Mouse (Mus musculus) adrenal gland, postnatal 36 days (tissue): ENCODE measurements at regions not wholly inside any gene's neighbourhood (a gene's known extent, or its start where the extent isn't known, plus 50 kb on each side); places are given as distances from the start of the nearest gene placed in this dataset.

ENCODE experiments used
- DNase-seq, 2 experiments: peaks; one replicate each; pipeline ENCODE4 v3.0.0; 2021; ENCODE audit warnings: mixed read lengths in 1 of 2

DNA sequence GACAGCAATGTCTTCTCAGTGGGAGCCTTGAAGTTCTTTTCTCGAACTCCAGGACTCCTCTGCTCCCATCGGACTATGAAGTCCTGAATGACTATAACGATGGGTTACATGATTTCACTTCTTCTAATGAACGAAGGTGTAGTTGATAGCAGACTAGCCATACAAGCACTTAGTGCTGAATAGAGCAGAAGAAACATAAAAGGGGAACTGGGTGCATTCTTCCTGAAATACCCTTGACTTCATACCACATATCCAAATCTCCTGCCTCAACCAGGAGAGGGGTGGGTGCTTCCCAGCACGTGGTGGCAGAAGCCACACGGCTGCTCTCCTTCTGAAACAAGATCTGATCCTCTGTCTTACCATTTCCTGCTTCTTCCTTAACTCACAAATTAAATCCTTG is 407.4 kb downstream of the Atp23 start:
- no peak for DNase-seq

DNA sequence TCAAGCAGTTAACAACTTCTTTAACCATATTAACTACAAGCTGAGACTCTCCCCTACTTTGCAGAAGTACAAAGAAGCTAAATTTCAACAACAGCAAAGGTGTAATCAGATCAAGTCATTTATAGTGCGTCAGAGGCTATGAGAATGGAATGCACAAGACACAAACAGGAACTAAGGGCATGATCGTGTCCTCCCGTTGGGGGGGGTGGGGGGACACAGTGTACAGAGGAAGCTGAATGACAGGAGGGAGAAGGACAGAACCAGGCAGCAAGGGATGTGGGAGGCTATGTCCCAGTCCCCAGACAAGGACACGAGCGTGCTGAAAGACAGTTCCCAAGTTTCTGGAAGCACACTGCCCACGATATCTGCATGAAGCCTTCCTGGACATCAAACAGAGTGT is 408.9 kb downstream of the Atp23 start:
- DNase-seq, result no peak

DNA sequence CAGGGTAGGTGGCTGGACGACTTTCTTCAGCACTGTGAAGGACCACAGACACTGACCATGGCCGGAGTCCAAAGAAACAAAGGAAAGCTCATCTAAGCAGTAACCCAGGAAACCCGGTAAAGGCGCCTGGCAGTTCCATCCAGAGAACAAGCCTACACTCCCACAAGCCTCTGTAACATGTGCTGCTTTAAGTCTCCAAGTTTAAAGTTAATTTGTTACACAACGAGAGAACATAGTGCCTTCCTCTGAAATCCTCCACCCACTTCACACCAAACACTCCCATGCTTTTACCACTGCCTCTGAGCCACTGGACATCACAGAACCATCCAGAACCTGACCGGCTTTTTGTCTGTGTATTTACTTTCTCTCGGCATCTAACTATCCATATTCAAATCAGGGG is 416.0 kb downstream of the Atp23 start:
- DNase-seq, result no peak

DNA sequence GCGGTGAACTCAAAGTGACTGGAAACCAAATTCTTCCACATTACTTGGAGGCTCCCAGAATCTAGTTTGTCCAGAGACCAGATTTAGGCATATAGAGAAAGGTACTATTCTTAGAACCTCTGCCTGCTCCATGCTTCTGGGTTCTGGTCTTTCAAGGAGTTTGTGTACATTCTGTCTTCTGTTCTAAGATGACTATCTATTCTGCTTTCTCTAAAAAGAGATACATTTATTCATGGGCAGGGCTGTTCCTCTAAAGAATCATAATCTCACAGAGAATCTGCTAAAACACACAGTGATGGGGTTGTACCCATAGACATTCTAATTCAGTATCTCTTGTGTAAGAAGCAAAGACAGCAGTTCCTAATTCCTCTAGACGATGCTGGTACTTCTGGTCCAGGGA is 417.7 kb downstream of the Atp23 start:
- DNase-seq, result no peak

DNA sequence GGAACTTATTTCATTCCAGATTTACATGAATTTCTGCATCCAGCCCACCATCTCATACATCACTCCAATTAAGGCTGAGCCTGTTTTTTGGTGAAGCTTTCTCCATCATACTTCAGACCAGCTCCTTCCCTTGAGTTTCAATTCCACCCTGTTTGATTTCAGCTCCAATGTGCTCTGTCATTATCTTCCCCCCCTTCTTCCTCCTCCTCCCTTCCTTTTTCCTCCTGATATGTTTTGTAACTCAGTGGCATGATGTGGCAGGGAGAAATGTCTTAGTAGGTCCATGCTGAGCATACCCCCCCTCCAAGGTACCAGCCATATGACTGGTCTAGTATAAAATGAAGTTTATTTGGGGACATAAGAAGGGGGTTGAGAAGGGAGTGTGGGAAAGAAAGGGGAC is 420.8 kb downstream of the Atp23 start:
- DNase-seq, result no peak

DNA sequence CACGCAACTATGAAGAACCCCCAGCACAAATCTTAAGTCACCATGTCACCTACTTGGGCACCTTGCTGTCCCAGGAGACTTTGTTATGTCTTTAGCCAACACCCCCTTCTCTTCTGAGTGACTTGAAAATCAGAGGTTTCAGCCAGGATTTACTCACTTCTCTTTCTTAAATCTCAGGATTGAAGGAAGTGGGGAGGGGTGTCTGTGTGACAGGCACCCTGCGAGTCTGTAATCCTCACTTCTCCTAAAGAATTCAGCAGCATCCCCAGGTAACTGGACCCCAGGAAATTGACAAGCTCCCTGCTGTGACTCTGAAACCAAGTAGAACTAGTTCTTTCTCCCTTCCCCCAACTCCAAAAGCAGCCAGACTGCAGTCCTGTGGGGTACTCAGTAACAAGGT is 421.4 kb downstream of the Atp23 start:
- no peak for DNase-seq

DNA sequence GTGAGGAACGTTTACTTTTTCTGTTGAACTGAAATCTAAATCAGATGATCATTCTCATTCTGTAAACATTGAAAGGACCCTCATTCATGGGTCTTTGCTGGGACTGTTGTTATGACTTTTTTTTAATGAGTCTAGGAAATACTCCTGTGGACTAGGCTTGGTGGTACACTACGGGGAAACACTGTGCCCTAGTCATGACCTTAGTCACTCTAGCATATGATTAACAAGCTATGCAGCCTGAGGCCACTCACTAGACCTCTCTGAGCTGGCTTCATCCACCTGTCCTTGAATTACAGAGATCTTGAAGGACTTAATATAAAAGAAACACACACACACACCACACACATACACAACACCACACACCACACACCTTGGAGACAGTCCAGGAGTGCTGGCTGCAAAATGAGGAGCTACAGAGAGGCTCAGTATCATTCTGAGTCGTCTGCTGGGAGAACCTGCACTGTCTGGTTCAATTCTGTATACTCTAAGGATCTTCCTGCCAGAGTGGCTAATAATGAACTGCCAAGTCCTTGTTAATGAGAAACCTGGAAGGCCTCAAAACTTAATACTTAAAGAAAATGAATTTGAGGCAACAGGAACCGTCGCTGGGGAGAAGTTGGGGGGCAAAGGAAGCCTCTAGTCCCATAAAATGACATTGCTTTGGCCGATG is 428.0 kb downstream of the Atp23 start:
- no peak for DNase-seq

DNA sequence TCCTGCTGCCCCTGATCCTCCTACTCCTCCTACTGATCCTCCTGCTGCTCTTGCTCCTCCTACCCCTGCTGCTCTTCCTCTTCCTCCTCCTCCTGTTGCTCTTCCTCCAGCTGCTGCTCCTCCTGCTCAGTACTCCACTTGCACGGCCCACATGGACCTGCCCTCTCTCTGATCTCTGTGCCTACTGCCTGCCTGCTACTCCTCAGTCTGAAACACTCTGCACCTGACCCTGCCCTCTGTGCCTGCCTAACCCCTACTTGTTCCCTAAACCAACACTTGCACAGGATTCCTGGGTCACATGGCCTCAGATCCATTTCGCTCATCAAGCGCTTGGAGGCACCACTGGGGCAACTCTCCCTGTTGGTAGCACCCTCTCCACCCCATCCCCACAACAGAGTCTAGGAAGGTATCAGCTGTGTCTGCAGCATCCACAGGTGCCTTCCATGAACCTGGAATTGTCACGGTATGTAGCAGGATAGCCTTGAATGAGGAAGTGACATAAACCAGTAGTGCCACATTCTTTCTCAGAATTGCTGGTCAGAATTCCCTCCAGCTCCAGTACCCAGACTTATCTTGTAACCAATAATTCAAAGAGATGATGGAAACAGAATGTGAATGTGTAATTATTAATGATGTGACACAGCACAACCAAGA is 430.2 kb downstream of the Atp23 start:
- no peak for DNase-seq

DNA sequence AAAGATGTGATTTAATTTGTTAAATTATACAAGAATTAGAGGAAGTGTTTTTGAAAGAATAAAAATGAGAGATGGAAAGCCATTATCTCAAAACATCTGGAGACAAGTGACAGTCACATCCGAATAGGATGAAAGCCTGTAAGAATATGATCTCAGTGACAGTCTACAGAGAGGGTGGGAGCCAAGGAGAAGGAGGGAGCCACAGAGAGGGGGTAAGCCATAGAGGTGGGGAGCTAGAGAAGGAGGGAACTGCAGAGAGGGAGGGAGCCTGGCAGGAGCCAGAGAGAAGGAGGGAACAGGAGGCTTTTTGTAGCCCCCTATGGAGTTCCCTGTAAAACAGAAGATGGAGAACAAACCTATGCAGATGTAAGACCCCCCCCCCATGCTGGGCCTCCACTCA is 438.4 kb downstream of the Atp23 start:
- DNase-seq, result no peak

DNA sequence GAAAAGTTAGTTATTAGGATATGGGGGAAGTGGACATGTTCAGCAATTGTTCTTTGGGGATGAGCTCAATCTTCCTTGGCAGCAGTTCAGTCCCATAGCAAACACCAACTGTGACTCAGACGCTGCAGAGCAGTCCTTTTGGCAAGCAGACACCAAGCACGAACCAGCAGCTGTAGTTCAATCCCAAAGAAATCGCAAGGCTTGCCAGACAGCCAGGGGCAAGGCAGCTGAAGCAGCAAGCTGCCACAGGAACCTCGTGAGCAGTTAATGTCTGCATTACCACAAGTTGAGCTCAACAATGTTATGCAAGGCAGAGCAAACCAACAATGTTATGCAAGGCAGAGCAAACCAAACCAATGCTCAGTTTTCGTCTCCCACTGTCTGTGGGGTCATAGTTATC is 442.6 kb downstream of the Atp23 start:
- no peak for DNase-seq

DNA sequence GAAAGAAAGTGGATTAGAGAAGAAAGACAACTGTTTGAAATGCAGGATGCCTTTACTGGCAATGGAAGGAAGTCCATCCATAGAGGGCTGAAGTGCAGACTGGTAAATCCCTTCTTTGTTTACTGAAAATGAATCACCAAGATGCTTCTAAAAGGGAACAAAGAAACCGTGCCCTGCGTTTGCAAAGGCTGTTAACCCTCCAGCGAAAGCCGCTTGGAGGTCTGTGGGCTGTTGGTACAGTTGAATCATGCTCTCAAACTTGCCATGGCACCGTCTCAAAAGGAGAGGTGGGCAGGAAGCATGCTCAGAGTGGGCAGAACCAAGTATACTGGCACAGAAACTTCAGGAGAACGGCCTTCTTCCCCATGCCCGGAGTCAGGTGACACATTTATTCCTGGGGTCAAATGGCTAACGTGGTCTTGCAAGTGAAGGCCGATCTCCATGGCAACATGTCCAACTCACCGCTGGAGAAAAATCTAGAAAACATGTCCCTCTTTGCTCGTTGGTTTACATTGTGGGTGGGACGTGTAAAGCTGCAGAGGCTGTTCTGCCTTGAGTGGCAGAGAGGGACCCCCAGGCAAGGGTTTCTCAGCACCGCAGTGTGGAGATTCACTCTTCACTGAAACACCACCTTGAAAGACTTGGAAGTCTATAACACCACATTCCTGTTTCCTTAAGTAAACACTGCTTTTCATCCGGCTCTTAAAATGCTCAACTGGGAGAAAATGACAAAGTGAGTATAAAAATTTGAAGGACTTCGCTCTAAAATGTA is 448.2 kb downstream of the Atp23 start:
- no peak for DNase-seq

DNA sequence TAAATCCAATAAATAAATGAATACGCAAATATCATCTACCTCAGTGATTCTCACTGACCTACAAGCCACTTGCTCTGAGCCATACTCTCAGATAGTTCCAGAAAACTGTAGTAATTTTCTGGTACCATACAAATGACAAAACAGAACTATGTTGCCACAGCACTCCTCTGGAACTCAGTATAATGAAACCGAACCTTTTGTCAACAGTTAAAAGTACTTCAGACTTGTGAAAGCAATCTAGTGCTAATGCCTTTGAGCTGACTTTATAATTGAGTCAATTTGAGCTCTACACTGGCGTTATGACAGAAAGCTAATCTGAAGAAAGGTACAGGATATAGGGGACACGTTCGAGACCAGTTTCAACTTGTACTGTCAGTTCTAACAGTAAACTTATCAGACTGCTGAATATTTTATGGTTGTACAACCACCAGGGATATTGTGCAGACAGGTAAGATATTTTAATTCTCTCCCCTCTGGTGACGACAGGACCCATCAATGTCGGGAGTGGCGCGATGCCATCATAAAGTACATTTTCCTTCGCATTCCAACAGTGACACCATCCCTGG is 449.0 kb downstream of the Atp23 start:
- DNase-seq, result no peak

DNA sequence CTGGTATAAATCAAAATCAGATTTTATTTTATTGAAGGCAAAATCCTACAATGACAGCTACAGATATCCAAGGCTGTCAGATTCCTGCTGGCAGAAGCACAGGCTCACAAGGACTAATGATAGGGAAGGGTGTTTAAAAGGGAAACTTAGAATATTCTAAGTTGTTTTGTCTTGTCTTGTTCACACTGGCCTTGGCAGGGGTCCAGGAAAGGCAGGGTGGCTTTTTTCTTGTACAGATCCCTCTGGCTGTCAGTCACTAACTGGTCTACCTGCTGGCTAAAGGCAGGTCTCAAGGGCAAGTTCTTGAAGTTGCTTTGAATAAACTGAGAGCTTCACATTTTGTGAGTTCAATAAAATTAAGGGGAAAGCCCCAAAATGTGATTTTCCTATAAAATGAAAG is 465.3 kb downstream of the Lrig3 start:
- DNase-seq, result no peak

DNA sequence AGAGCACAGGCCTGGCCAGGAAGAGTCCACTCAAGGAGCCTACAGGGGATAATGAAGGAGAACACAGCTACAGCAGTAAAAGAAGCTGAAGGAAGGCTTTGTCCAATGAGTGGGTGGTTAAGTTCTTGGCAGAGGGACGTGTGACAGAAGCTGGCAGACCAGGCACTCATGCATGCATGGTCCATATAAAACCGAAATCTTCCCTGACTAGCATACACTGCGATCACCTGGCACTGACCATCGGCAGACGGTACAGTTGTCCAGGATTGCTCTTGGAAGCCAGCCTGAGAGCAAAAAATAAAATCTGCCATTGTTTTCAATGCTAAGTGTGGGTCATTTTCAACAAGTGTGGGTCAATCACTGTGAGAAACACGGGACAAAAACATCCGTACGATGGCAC is 464.4 kb downstream of the Lrig3 start:
- no peak for DNase-seq

DNA sequence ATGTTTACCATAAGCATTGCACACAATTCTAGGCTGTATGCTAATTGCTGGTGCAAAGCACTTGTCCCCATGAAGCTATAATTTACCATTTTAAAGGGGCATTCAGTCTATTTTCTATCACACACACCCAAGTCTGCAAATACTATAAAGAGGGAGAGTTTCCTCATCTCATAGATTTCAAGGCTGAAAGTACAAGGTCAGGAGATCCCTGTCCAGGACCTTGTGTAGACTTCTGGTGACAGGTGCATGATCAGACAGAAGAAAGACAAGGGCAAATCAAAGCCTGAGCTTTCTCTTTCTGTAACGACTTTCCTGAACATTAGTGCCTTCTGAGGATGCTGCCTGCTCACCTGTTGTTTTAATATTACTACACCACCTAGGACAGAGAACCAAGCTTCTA is 463.5 kb downstream of the Lrig3 start:
- no peak for DNase-seq

DNA sequence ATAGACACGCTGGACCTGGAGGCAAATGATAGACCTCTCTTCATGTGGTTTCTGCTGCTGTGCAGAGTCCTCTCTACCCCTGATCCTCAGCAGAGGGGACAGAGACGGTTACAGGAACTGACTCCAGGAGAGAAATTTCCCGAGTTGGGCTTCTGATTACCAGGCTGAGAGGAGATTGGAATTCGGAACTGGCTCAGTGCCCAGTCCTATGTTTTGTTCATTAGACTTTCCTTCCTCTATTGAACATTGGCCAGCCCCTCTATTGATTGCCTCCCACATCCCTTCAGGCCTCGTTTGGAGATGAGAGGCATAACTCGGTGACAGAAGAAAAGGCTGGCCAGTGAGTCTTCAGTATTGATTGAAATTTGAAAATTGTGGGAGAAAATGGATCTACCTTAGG is 456.1 kb downstream of the Lrig3 start:
- DNase-seq, result no peak

DNA sequence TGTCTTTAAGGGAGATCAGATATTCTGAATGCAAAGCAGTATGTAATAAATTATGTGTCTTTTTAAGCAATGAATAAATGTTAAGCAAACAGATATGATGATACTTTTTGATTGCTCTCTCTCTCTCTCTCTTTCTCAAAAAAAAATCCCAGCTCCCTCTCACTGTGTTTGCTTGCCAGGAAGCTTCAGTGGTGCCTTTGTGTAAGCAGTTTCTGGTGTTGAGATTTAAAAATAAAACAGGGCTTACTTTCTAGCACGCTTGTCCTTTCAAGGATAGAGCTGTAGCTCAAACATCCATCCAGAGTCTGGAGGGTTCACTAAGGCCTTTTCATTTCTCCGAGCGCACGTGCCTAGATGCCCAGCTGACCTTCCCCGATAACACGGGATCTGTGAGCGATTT is 447.8 kb downstream of the Lrig3 start:
- no peak for DNase-seq

DNA sequence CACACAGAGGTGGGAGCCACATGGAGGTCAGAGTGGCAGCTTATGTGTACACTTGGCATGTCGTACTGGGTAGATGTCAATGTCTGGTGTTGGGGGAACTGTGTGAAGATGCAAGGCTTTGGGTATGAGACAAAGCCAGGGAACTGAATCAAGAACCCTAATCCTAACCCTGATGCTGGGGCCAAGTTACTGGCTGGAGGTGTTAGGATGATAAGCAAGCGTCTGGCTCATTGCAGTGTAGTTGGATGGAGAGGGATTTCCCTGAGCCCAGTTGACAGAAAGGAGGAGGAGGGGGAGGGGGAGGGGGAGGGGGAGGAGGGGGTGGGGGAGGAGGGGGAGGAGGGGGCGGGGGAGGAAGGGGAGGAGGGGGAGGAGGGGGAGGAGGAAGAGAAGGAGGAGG is 426.3 kb downstream of the Lrig3 start:
- no peak for DNase-seq

DNA sequence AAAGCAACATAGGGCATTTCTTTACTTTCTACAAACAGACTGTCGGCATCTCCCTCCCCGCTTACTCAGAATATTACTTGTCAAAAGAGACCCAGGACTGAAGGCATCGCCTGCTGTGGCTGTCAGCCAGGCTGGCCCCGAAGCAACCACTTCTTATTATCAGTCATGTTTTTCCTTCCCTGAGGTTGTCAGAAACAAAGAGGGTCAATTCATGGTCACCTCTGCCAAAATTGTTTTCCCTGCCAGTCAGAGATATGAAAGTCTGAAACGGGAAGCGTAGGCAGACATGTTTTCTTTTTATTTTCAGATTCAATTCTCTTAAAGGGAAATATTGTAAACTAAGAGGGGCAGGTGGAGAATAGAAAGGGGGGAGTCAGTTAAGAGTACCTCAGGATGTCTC is 425.8 kb downstream of the Lrig3 start:
- no peak for DNase-seq

DNA sequence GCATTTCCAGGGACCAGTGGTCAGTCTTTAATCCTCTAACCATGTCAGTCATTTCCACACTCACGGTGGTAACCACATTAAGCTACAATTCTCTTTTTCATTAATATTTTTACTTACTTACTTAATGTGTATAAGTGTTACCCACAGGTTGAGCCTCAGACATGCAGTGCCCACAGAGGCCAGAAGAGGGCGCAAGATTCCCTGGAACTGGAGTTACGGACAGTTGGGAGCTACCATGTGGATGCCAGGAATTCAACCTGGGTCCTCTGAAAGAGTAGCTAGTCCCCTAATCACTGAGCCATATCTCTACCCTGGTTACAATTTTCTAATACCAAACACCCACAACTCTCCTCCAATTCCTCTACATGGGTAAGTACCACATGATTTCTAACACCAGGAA is 420.5 kb downstream of the Lrig3 start:
- DNase-seq, result no peak

DNA sequence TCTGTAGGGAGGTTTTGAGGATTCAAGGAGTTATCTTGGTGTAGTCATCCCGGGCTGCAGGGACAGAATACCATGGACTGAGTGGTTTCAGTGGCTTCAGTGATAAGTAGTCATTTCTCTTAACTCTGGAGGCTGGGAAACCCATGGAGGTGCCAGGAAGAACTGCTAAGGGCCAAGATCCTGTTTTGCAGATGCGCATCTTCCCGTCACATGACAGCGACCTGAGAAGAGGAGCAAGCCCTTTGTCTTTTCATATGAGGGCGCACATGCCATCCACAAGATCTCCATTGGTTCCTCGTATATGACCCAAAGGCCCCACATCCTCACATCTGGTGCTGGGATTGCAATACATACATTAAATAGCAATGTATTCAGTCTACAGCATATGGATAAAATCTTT is 419.7 kb downstream of the Lrig3 start:
- no peak for DNase-seq

DNA sequence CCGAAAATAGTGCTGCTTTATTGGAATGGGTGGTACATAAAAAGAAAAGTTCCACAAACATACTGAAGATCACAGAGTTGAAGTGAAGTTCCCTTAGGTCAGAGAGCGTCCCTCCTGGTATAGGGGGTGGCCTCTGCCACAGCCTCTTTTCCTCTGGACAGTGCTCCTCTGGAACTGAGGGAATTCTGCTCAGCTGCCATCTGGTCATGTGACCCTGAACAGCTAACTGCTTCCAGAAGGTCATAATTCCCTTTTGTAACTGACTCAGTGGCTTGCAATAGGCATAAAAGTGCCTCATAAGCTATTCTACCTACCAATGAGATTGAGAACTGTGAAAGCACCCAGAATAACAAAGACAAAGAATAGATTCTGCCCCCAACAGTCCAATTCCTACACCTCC is 414.4 kb downstream of the Lrig3 start:
- DNase-seq, result no peak

DNA sequence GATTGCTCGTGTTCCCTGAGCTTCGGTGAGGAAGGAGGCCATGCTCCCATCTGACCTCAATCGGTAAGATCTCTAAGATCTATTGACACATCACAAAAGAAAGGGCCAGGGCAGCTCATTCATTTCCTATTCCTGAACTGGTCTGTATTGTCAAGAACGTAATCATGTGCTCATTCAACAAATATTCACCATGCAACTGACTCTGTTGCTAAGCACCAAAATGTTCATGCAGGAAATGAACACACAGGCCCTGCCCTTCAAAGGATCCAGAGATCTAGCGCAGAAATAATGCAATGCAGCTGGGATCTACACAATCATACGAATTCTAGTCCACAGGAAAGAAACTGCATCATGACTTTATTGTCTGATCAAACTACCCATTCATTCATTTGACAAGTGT is 413.3 kb downstream of the Lrig3 start:
- no peak for DNase-seq
